Mouse (Mus musculus) bone marrow macrophage, adult 2 months (primary cell): ENCODE data around the gene Olfr1419.

ENCODE experiments used
- CTCF ChIP-seq: IDR thresholded peaks from 2 replicates; pipeline ENCODE4 v1.5.1; 2012; ENCODE audit warnings: low read depth, mild to moderate bottlenecking, low read length, moderate library complexity
- POLR2A ChIP-seq: IDR thresholded peaks from 2 replicates; pipeline ENCODE4 v1.6.1; 2012; ENCODE audit warnings: mild to moderate bottlenecking, low read depth, low read length, borderline replicate concordance

- TF ChIP-seq CTCF (no peak), POLR2A (no peak)
These were observed 55.7 kb downstream of the Olfr1419 start, which contains the start of gene Stx3 for GRCm38 (mm10) chr19:11819143-11819700.
